Mouse (Mus musculus) lung, embryonic 15.5 days (tissue): ENCODE results near the gene Zc3h12c. TPM values are rescaled to one million over a fixed set of nuclear protein-coding genes. Genes with fewer than 3 reads are reported as not detected.

ENCODE experiments used
- ATAC-seq: fragments of 200-750 bp; cut with Nextera tagmentation; 2 replicates; pipeline ENCODE4 v1.8.0; 2017; ENCODE audit warnings: moderate number of reproducible peaks, borderline replicate concordance; ENCODE audit not compliant: low FRiP score, low TSS enrichment; ENCODE audit errors: extremely low read depth
- H3K27ac ChIP-seq: fragments of 300-500 bp; sonication (generic); 2 replicates; pipeline ENCODE4 v1.5.1; 2015; ENCODE audit warnings: moderate library complexity, mild to moderate bottlenecking, inconsistent platforms
- H3K27me3 ChIP-seq: fragments of 300-500 bp; sonication (generic); 2 replicates; pipeline ENCODE4 v1.6.1; 2015; ENCODE audit warnings: inconsistent platforms
- H3K36me3 ChIP-seq: fragments of 300-500 bp; sonication (generic); 2 replicates; pipeline ENCODE4 v1.6.1; 2015; ENCODE audit warnings: inconsistent platforms
- H3K4me1 ChIP-seq: fragments of 300-500 bp; sonication (generic); 2 replicates; pipeline ENCODE4 v1.6.1; 2015; ENCODE audit warnings: inconsistent platforms
- H3K4me2 ChIP-seq: fragments of 300-500 bp; sonication (generic); 2 replicates; pipeline ENCODE4 v1.6.1; 2015; ENCODE audit warnings: inconsistent platforms, mild to moderate bottlenecking, moderate library complexity
- H3K4me3 ChIP-seq: fragments of 300-500 bp; sonication (generic); 2 replicates; pipeline ENCODE4 v1.5.1; 2015; ENCODE audit warnings: mild to moderate bottlenecking, inconsistent platforms
- H3K9ac ChIP-seq: fragments of 300-500 bp; sonication (generic); 2 replicates; pipeline ENCODE4 v1.6.1; 2015; ENCODE audit warnings: inconsistent platforms
- H3K9me3 ChIP-seq: fragments of 300-500 bp; sonication (generic); 2 replicates; pipeline ENCODE4 v1.6.1; 2016; ENCODE audit warnings: inconsistent platforms
- WGBS: fragments of 180-500 bp; shearing (Covaris S2); methylation state at CpG from one replicate; pipeline ENCODE4 v1.1.7; 2015; 5-methylcytosine and 5-hydroxymethylcytosine counted together
- microRNA-seq: library from miRNA; unstranded; fragments of <30 nt; microRNA quantifications from one replicate; pipeline ENCODE4, GENCODE M21; 2016
- polyA plus RNA-seq: library from polyadenylated mRNA; unstranded; fragments of >200 nt; fragmentation: Nextera tagmentation; extraction: Ambion mirVana; gene quantifications from 2 replicates; pipeline ENCODE4 v1.2.1, GENCODE M21; 2015

Zc3h12c gene
- polyA plus RNA-seq, 1 experiment from 2014 or later: 2.9 TPM

GRCm38 (mm10) chr9:52070052-52070451 lies 98.3 kb downstream of the Zc3h12c start:
- H3K27me3 ChIP-seq: no peaks in the 10 kb centered on the region
- no peak overlapping the region for H3K4me3 ChIP-seq
- H3K9me3 ChIP-seq: no peaks in the 10 kb centered on the region
- no peak for ATAC-seq
- H3K9ac ChIP-seq: no peak overlapping the region
- 88% methylated on average over 2 of the region's 2 CpGs for WGBS
- no peak overlapping the region for H3K4me2 ChIP-seq
- H3K4me1 ChIP-seq: no peaks in the 10 kb centered on the region
- no peak overlapping the region for H3K27ac ChIP-seq
- peaks cover 68% of the 10 kb centered on the region for H3K36me3 ChIP-seq

Small RNA genes lying within 50 kb of the gene (microRNA-seq; reads per million reads assigned to microRNA genes)
- gene Gm27686 (not detected), gene Mir6244 (not detected)

Other genes starting within 250 kb of the Zc3h12c start
- 103 and 109 TPM in 2 replicates for gene Fdx1, start 205.0 kb downstream of the Zc3h12c start, polyA plus RNA-seq
- gene Rdx, start 121.4 kb downstream of the Zc3h12c start, polyA plus RNA-seq: 127 and 132 TPM in 2 replicates